Mouse (Mus musculus): ENCODE measurements at regions not wholly inside any gene's neighbourhood (a gene's known extent, or its start where the extent isn't known, plus 50 kb on each side); places are given as distances from the start of the nearest gene placed in this dataset.
A peak's percentile ranks its signal among the peaks of the same experiment; 100 is the strongest.

DNA sequence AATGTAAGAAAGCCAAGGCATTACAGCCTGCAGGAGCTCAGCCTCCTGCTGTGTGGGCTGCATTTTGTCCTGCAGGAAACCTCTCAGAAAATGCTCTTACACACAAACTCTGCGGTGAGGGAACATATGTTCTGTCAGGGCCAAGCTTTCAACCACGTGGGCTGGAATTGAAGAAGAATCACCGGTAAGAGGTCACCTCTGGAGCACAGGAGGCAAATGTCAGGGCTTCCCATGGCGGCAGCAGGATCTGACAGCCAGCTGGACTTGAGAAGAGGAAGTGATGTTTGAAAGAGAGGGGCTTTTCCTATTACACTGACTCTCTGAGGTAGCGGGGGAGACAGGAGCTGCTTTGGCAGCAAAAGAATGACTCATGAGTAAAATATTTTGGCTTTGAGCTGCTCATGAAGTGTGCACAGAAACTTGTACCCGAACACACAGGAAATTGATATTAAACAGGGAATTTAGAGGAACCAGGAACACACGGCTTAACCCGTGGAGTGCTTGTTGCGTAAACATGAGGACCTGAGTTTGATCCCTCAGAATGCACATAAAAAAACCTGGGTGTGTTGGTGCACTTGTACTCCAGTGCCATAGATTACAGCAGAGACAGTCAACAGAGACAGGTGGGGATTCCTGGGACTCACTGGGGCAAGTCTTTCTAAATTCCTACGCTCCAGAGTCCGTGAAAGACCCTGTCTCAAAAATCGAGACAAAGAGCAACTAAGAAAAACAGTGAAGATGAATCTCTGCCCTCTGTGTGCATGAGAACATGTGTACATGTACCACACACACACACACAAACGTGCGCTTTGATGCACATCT, 848.1 kb upstream of the A1bg start:
- no peak for DNase-seq (ENCODE audit: extremely low read depth, low read depth, low spot score)

DNA sequence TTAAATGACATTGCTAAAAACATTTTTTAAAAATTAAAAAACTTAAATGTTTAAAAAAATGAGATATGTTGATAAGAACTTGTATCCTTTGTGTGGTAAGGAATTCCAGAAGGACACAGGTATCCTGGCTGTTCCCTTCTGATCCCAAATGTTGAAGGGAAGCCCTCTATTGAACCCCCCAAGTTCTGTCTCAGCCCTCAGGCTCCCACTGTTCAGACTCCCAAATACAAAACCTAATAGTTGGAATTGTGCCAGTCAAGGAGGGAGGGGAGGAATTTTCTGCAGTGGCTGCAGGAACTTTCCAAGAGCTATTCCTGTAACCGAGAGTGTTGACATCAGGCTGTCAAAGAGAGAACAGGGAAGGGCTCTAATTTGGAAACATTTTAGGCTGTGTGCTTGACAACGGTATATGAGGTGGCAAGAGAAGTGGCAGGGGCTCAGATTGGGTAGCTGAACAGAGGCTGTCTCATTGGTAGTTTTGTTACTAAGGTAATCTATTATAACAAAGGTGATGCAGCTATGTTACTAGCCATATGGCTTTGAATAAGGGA, 843.8 kb upstream of the A1bg start:
- DNase-seq (ENCODE audit: extremely low read depth, low read depth, low spot score): no peak

- no peak for DNase-seq (ENCODE audit: extremely low read depth, low read depth, low spot score)
These were observed 831.0 kb upstream of the A1bg start for GRCm38 (mm10) chr15:61753802-61754201.

DNA sequence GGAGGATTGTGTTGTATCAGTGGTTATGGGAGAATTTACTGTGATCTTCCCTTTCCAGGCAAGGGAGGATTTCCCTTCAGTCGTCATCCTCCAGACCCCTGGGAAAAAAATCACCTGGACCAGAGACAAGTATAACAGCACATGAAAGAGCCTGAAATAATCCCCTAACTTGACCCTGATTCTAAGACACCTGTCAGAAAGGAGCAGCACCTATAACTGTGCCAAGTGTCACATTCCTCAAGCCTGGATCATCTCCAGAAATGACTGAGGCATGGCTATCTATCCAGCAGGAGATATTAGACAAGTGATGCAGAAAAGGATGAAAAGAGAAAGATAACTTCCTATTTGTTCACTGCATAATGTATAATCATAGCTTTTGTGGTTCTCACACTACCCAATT, 800.9 kb upstream of the A1bg start:
- no peak for DNase-seq (ENCODE audit: extremely low read depth, low read depth, low spot score)

GRCm38 (mm10) chr15:61718486-61718885, 795.7 kb upstream of the A1bg start:
- DNase-seq (ENCODE audit: extremely low read depth, low read depth, low spot score): no peak

GRCm38 (mm10) chr15:61717216-61717615, 794.4 kb upstream of the A1bg start:
- DNase-seq (ENCODE audit: extremely low read depth, low read depth, low spot score): no peak

GRCm38 (mm10) chr15:61713953-61714352, 791.1 kb upstream of the A1bg start:
- DNase-seq (ENCODE audit: extremely low read depth, low read depth, low spot score): peak; percentile 39

GRCm38 (mm10) chr15:61708928-61709327, 786.1 kb upstream of the A1bg start:
- DNase-seq (ENCODE audit: extremely low read depth, low read depth, low spot score): no peak

DNA sequence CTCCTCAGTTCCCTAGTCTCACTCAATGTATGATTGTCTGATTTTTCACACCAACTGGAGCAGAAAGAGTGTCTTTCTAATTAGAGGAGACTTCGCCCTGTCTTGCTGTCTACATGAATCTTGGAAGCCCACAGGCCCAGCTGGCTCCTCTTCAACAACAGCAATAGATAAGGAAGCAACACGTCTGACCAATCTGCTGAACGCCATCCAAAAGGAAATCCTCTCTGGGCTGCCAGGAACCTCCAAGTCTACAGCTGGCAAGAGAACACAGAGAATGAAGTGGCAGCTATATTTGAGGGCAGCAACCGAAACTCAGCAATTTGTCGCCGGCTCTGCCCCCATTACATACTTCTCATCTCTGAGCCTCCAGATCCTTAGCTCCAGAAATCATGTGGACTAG, 785.1 kb upstream of the A1bg start:
- no peak for DNase-seq (ENCODE audit: extremely low read depth, low read depth, low spot score)

GRCm38 (mm10) chr15:61692679-61693078, 769.9 kb upstream of the A1bg start:
- no peak for DNase-seq (ENCODE audit: extremely low read depth, low read depth, low spot score)

DNA sequence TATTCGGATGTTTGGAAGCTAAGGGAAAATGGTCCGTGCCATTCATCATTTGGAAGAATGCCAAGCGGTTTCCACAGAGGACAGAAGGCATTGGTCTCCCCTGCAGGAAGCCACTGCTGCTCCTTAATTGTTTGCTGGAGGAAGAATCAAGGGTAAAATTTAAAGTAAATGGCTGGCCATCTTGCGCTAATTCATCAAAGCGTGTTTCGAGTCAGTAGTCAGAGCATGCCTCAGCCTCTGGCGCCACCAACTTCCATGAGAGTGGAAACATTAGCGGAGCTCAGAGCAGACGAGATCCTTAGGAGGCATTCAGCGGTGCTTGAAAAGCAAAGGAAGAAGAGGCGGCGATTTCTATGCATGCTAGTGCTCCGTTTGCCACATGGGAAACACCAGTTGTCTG, 767.6 kb upstream of the A1bg start:
- DNase-seq (ENCODE audit: extremely low read depth, low read depth, low spot score): no peak

- no peak for DNase-seq (ENCODE audit: extremely low read depth, low read depth, low spot score)
These were observed 767.1 kb upstream of the A1bg start for GRCm38 (mm10) chr15:61689776-61690397.

DNA sequence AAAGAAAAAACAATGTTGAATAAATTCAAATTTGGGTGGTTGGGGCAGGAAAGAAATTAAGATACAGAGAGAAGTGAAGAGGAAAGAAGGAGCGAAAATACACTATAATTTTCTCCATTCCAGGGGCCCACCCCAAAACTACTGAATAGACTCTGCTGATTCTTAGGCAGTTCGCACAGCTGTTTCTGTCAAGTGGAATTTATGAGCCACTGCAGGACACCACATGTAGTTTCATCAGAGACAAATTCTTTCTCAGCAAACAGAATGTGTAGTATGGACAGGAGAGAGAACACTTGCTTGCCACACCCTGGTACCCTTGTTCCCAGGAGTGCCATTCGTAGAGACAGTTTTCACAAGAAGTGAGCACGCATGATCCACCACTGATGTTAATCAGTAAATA, 760.2 kb upstream of the A1bg start:
- DNase-seq (ENCODE audit: extremely low read depth, low read depth, low spot score): no peak

DNA sequence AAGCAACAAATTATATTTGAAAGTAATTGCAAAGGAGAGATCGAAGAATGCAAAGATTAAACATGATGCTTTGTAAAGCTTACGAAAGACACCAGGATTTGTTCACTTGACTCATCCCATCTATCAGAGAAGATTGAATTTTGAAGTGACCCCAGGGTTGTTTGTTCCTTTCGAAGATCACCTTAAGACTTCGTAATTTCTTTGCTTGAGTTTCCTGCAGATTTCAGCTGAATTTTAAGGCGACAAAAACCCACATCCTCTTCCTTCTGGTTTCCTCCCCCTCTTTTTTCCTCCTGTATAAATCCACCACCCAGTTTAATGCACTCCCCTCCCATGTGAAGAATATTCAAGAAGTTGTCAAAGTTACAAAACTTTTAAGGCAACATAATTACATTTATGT, 747.7 kb upstream of the A1bg start:
- DNase-seq (ENCODE audit: extremely low read depth, low read depth, low spot score): no peak

- no peak for DNase-seq (ENCODE audit: extremely low read depth, low read depth, low spot score)
These were observed 737.8 kb upstream of the A1bg start for GRCm38 (mm10) chr15:61660581-61660980.

- no peak for DNase-seq (ENCODE audit: extremely low read depth, low read depth, low spot score)
These were observed 734.1 kb upstream of the A1bg start for GRCm38 (mm10) chr15:61656951-61657350.

- DNase-seq (ENCODE audit: extremely low read depth, low read depth, low spot score): no peak
These were observed 732.0 kb upstream of the A1bg start for GRCm38 (mm10) chr15:61654846-61655245.

GRCm38 (mm10) chr15:61653853-61654252, 731.0 kb upstream of the A1bg start:
- DNase-seq (ENCODE audit: extremely low read depth, low read depth, low spot score): no peak

DNA sequence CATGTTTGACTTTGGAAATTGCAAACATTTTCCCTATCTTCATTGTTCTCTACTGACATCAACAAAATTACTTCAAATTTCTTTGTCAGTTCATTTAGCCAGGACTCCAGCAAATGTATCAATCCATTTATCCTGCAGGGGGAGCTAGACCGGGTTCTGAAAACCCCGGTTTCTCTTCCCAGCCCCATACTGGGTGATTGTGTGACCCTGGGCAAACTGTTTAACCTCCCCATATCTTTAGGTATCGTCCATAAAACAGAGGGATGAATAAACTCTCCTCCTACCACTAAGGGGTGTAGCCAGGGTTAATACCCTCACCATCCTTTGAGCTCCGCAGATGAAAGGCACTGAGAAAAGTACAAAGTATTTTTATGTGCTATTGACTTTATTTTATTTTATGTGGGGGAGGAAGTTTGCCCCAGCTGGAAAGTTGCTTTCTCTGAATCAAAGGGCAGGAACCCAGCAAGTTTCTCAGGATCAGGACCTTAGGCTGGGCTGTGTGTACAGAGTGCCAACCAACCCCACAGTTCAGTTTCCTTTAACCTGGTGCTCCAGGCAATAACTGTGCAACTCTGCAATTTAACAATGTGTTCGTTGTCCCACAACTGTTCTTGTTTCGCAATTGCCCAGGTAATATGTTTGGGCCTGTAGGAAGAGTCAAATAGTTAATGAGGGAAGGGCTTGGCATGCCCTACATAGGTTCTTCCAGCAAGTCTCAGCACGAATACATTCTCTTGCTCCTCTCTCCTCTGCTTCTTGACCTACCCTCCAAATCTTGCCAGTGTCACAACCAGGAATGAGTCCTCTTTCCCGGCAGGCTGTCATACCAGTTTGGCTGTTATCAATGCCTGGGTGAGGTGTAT, 696.1 kb upstream of the A1bg start:
- DNase-seq (ENCODE audit: extremely low read depth, low read depth, low spot score): peak; percentile 100

GRCm38 (mm10) chr15:61610662-61611061, 687.9 kb upstream of the A1bg start:
- no peak for DNase-seq (ENCODE audit: extremely low read depth, low read depth, low spot score)

DNA sequence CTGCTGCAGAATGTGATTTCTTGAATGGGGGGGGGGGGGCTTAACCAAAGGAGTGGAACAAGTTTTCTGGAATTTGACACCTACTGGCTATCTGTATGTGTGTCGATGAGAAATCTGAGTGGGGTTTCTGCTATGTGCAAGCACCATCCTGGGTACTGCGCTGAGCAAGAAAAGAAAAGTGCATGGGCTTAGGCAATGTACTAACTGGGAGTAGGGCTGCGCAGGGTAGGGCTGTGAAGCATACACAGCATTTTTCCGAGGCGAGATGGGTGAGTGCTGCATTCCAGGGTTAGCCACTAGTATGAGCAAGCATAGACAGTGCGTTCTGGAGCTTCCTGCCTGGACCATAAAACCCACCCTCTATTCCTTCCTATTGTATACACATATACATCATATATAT, 686.8 kb upstream of the A1bg start:
- no peak for DNase-seq (ENCODE audit: extremely low read depth, low read depth, low spot score)
